Mouse (Mus musculus) small intestine, adult 2 months (tissue): Measurements from ENCODE around the gene Kmt5a. TPM values are rescaled to one million over a fixed set of nuclear protein-coding genes. Genes with fewer than 3 reads are reported as not detected.

Experiments
- H3K27ac ChIP-seq: fragments of 200-500 bp; 2 replicates; pipeline ENCODE4 v1.5.1; 2012; ENCODE audit warnings: low read depth, low read length, control low read depth, inconsistent platforms; ENCODE audit not compliant: insufficient read depth
- H3K27me3 ChIP-seq: fragments of 200-500 bp; 2 replicates; pipeline ENCODE4 v1.6.1; 2012; ENCODE audit warnings: mild to moderate bottlenecking, moderate library complexity, low read length, inconsistent platforms; ENCODE audit not compliant: control insufficient read depth, insufficient read depth
- H3K36me3 ChIP-seq: fragments of 200-500 bp; 2 replicates; pipeline ENCODE4 v1.6.1; 2012; ENCODE audit warnings: mild to moderate bottlenecking, low read length, control low read depth, inconsistent platforms; ENCODE audit not compliant: control insufficient read depth, insufficient read depth
- H3K4me1 ChIP-seq: fragments of 200-500 bp; 2 replicates; pipeline ENCODE4 v1.6.1; 2012; ENCODE audit warnings: low read length, inconsistent platforms, mixed read lengths; ENCODE audit not compliant: control insufficient read depth, insufficient read depth, insufficient read length
- H3K4me3 ChIP-seq: fragments of 200-500 bp; 2 replicates; pipeline ENCODE4 v1.5.1; 2012; ENCODE audit warnings: low read depth, mild to moderate bottlenecking, control low read depth, inconsistent platforms, low read length, moderate library complexity
- CTCF ChIP-seq: fragments of 200-500 bp; IDR thresholded peaks from 2 replicates; pipeline ENCODE4 v1.5.1; 2012; ENCODE audit warnings: low read depth, mild to moderate bottlenecking, control low read depth, inconsistent platforms, low read length, moderate library complexity, mixed read lengths; ENCODE audit not compliant: insufficient replicate concordance, insufficient read length; ENCODE audit errors: extremely low read depth
- POLR2A ChIP-seq: fragments of 200-500 bp; IDR thresholded peaks from 2 replicates; pipeline ENCODE4 v1.6.1; 2012; ENCODE audit warnings: low read depth, mild to moderate bottlenecking, control low read depth, inconsistent platforms, low read length, moderate library complexity
- WGBS: fragments of 180-500 bp; shearing (Covaris S2); methylation state at CpG from one replicate; pipeline ENCODE4 v1.1.7; 2018; 5-methylcytosine and 5-hydroxymethylcytosine counted together
- polyA plus RNA-seq: library from polyadenylated mRNA; depleted of rRNA; stranded (reverse); fragments of >200 nt; gene quantifications from 2 replicates; pipeline ENCODE4 v1.2.3, GENCODE M21; 2012

Kmt5a gene
- polyA plus RNA-seq, 1 experiment = 70.7 TPM

GRCm38 (mm10) chr5:124468365-124468764, 28.6 kb downstream of the Kmt5a start:
- no peak overlapping the region for H3K4me3 ChIP-seq
- H3K4me1 ChIP-seq = no peaks in the 10 kb centered on the region
- no peak for TF ChIP-seq POLR2A
- no peak for TF ChIP-seq CTCF
- H3K27ac ChIP-seq = no peak overlapping the region
- WGBS = 82% methylated on average over 7 of the region's 7 CpGs
- H3K36me3 ChIP-seq = peaks cover 26% of the 10 kb centered on the region
- H3K27me3 ChIP-seq = no peaks in the 10 kb centered on the region

GRCm38 (mm10) chr5:124469486-124469885, 29.8 kb downstream of the Kmt5a start:
- H3K36me3 ChIP-seq = peaks cover 26% of the 10 kb centered on the region
- no peak for TF ChIP-seq CTCF
- no peak for TF ChIP-seq POLR2A
- no peak overlapping the region for H3K27ac ChIP-seq
- H3K4me3 ChIP-seq = no peak overlapping the region
- H3K4me1 ChIP-seq = no peaks in the 10 kb centered on the region
- WGBS = 96% methylated on average over 6 of the region's 6 CpGs
- no peaks in the 10 kb centered on the region for H3K27me3 ChIP-seq

- Histone ChIP-seq H3K36me3 (peaks cover 22% of the 10 kb centered on the region), H3K27ac (no peak overlapping the region), H3K4me1 (peaks cover 6% of the 10 kb centered on the region; the same call in 1 of the 2 replicates), H3K4me3 (no peak overlapping the region), H3K27me3 (no peaks in the 10 kb centered on the region)
- 86% methylated on average over 6 of the region's 6 CpGs for WGBS
- TF ChIP-seq CTCF (no peak), POLR2A (no peak)
These were observed 31.0 kb downstream of the Kmt5a start for GRCm38 (mm10) chr5:124470591-124471171.

DNA sequence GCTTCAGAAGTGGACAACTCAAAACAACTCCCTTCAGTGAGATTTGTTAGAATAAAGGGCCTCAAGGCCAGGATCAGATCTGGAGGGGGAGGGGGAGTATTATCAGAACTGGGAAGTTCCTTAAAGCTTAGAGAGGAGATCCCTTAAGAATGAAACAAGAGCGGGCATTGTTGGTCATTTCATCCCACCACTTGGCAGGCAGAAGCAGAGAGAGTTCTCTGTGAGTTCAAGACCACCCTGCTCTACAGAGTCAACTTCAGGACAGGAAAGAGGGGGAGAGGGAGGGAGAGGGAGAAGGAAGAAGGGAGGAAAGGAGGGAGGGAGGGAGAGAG, 39.1 kb downstream of the Kmt5a start:
- Histone ChIP-seq H3K36me3 (no peaks in the 10 kb centered on the region), H3K27me3 (no peaks in the 10 kb centered on the region), H3K4me1 (peaks cover 6% of the 10 kb centered on the region; the same call in 1 of the 2 replicates), H3K4me3 (no peak overlapping the region), H3K27ac (peak overlapping the region; percentile 72)
- 72% methylated on average over 1 of the region's 1 CpGs for WGBS
- TF ChIP-seq POLR2A (no peak), CTCF (no peak)

DNA sequence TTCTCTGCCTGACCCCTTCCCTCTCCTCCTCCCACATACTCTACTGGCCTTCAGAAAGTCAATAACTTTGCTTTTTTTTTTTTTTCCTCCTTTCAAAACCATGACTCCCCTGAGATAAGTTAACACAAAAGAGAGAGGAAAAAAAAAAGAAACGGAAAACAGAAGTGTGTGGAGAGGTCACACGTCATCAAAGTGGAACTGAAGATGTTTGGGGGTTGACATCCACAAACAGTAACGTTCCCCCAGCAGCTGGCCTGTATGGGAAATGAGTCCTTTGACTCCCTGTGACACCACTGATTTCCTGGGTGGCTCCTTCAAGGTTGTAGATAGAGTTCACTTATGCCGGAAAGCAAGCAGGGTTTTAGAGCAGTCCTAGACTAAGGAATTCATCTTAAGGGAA, 40.4 kb downstream of the Kmt5a start:
- peaks cover 5% of the 10 kb centered on the region for H3K4me1 ChIP-seq
- H3K27me3 ChIP-seq = no peaks in the 10 kb centered on the region
- H3K27ac ChIP-seq = no peak overlapping the region
- no peak overlapping the region for H3K4me3 ChIP-seq
- WGBS = 83% methylated on average over 4 of the region's 4 CpGs
- no peaks in the 10 kb centered on the region for H3K36me3 ChIP-seq
- TF ChIP-seq POLR2A (no peak), CTCF (no peak)

GRCm38 (mm10) chr5:124481714-124482113, 42.0 kb downstream of the Kmt5a start:
- no peaks in the 10 kb centered on the region for H3K36me3 ChIP-seq
- H3K4me3 ChIP-seq = no peak overlapping the region
- 85% methylated on average over 4 of the region's 4 CpGs for WGBS
- TF ChIP-seq POLR2A (no peak), CTCF (no peak)
- H3K27ac ChIP-seq = no peak overlapping the region
- H3K27me3 ChIP-seq = no peaks in the 10 kb centered on the region
- no peaks in the 10 kb centered on the region; the same call in 1 of the 2 replicates for H3K4me1 ChIP-seq

- Histone ChIP-seq H3K36me3 (no peaks in the 10 kb centered on the region), H3K4me1 (no peaks in the 10 kb centered on the region; the same call in 1 of the 2 replicates), H3K27ac (peak overlapping the region; percentile 100), H3K4me3 (peak overlapping the region; percentile 65), H3K27me3 (no peaks in the 10 kb centered on the region)
- WGBS = under 1% methylated on average over 13 of the region's 13 CpGs
- TF ChIP-seq POLR2A (no peak), CTCF (no peak)
These were observed 42.8 kb downstream of the Kmt5a start for GRCm38 (mm10) chr5:124482436-124482965.
